Mouse (Mus musculus): Measurements from ENCODE around the gene Cks1b.
"Not testable (repeated sequence)": the region's sequence is repeated elsewhere in the genome, so short reads cannot be mapped to it uniquely, and the experiment has no call there.

Gene Cks1b

GRCm38 (mm10) chr3:89418170-89418860 lies at the start of gene Cks1b, which contains the start of gene Shc1:
Gene Cks1b (minus strand): TSS chr3:89418383.
Gene Shc1 (plus strand): TSS chr3:89418443.
- peak; percentile 90 for DNase-seq (ENCODE audit: low spot score)

GRCm38 (mm10) chr3:89458965-89459807 lies 41.0 kb upstream of the Cks1b start:
- DNase-seq (ENCODE audit: low spot score) = peak; percentile 89

GRCm38 (mm10) chr3:89458372-89458964 lies 40.3 kb upstream of the Cks1b start:
- DNase-seq (ENCODE audit: low spot score) = no peak

- peak; percentile 69 for DNase-seq (ENCODE audit: low spot score)
Observed at GRCm38 (mm10) chr3:89456726-89457665, 38.8 kb upstream of the Cks1b start.

- DNase-seq (ENCODE audit: low spot score) = no peak
Observed at GRCm38 (mm10) chr3:89455786-89456285, 37.7 kb upstream of the Cks1b start.

- no peak for DNase-seq (ENCODE audit: low spot score)
Observed at GRCm38 (mm10) chr3:89454401-89455177, 36.4 kb upstream of the Cks1b start, which contains the start of gene Pmvk. Gene Pmvk (plus strand): TSS chr3:89454541.

GRCm38 (mm10) chr3:89451916-89452315 lies 33.7 kb upstream of the Cks1b start:
- no peak for DNase-seq (ENCODE audit: low spot score)

GRCm38 (mm10) chr3:89449541-89449940 lies 31.4 kb upstream of the Cks1b start:
- peak; percentile 75 for DNase-seq (ENCODE audit: low spot score)

GRCm38 (mm10) chr3:89448720-89449537 lies 30.7 kb upstream of the Cks1b start:
- DNase-seq (ENCODE audit: low spot score) = peak; percentile 73

GRCm38 (mm10) chr3:89440691-89441090 lies 22.5 kb upstream of the Cks1b start:
- DNase-seq (ENCODE audit: low spot score) = no peak

- DNase-seq (ENCODE audit: low spot score) = no peak
Observed at GRCm38 (mm10) chr3:89437269-89437668, 19.1 kb upstream of the Cks1b start.

- peak; percentile 56 for DNase-seq (ENCODE audit: low spot score)
Observed at GRCm38 (mm10) chr3:89436176-89437113, 18.3 kb upstream of the Cks1b start, which contains the start of gene Pbxip1. Gene Pbxip1 (plus strand): TSS chr3:89436706.

- DNase-seq (ENCODE audit: low spot score) = no peak
Observed at GRCm38 (mm10) chr3:89435041-89435440, 16.9 kb upstream of the Cks1b start.

GRCm38 (mm10) chr3:89434532-89434931 lies 16.3 kb upstream of the Cks1b start:
- DNase-seq (ENCODE audit: low spot score) = no peak

GRCm38 (mm10) chr3:89432606-89433005 lies 14.4 kb upstream of the Cks1b start:
- DNase-seq (ENCODE audit: low spot score) = no peak

- DNase-seq (ENCODE audit: low spot score) = peak; percentile 97
Observed at GRCm38 (mm10) chr3:89430171-89431159, 12.3 kb upstream of the Cks1b start, which contains the start of gene Pygo2. Gene Pygo2 (plus strand): TSS chr3:89430214.

- not testable (repeated sequence) for DNase-seq (ENCODE audit: low spot score)
Observed at GRCm38 (mm10) chr3:89429021-89429420, 10.8 kb upstream of the Cks1b start.

All from ovary, postnatal 36 days (tissue).